Mouse (Mus musculus): ENCODE data around the gene Cd4.

- TF ChIP-seq CTCF (IDR thresholded peaks at IDR 0.05; ENCODE audit: borderline replicate concordance, extremely low read depth, insufficient read depth, insufficient read length) (no peak), POLR2A (IDR thresholded peaks at IDR 0.05; ENCODE audit: borderline replicate concordance, extremely low read depth, insufficient read depth, insufficient read length, poor library complexity, severe bottlenecking) (no peak)
Measured at GRCm38 (mm10) chr6:124911533-124912218, 23.7 kb upstream of the Cd4 start, which contains the start of gene Lag3.

All from brain, embryonic 14.5 days (tissue).